Mouse (Mus musculus): ENCODE data around the gene Cep55.

Cep55 gene

GRCm38 (mm10) chr19:38054720-38055192, at the start of gene Cep55:
Gene Cep55 (plus strand): TSS chr19:38055011.
- DNase-seq (ENCODE audit: low read depth, low spot score): peak; percentile 98

DNA sequence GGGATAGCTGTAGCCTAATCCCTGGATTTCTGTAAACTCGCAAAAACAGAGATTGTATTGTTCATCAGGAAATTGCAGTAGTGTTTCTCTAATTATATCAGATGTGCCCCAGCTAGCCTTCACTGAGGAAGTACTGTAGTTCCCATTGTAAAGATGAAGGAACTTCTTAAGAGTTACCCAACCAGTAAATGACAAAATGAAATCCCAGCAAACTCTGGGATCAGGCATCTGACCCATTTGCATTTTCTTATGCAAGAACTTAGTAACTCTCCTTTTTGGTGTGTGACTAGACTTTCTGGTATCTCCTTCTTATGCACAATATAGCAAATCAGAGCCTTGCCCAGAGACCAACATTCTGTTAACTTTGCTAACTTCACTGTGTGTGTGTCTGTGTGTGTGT, 43.4 kb upstream of the Cep55 start:
- DNase-seq (ENCODE audit: low read depth, low spot score): no peak

DNA sequence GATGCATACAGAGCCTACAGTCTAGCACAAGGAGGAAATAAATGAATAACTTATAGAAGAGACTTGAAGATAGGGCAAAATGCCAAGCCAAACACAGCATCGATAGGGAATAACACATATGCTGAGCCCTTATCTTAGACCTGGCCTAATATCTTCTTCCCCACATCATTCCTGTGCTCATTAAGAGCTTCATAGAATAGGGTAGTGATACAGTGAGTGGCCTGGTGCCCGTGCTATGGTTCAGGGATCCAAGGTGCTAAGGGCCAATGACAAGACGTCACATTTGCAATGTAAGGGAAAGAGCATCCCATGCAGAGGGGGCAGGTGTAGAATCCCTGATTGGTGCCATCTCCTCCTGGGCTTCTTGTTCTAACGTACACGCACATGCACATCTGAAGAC, 40.4 kb upstream of the Cep55 start:
- DNase-seq (ENCODE audit: low read depth, low spot score): no peak

GRCm38 (mm10) chr19:38015180-38015872, 39.5 kb upstream of the Cep55 start:
- DNase-seq (ENCODE audit: low read depth, low spot score): no peak

- no peak for DNase-seq (ENCODE audit: low read depth, low spot score)
These were observed 38.9 kb upstream of the Cep55 start for GRCm38 (mm10) chr19:38015873-38016254.

DNA sequence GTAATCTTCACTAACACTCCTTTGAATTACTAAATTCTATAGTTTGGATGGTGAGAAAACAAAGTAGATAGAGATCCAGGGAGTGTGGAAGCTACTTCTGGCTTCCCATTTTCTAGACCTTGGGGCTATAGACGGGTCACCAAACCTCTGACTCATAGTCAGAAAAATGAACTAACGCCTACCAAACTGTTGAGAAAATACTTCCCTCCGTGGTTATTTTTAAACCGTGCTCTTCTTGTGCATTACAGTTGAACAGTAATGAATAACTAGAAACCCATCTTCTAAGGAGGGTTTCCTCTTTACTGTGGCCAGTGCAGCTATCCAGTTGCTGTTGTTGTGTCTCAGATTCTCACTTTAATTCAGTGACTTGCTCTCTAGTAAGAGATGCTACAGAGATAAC, 32.1 kb upstream of the Cep55 start:
- DNase-seq (ENCODE audit: low read depth, low spot score): no peak

DNA sequence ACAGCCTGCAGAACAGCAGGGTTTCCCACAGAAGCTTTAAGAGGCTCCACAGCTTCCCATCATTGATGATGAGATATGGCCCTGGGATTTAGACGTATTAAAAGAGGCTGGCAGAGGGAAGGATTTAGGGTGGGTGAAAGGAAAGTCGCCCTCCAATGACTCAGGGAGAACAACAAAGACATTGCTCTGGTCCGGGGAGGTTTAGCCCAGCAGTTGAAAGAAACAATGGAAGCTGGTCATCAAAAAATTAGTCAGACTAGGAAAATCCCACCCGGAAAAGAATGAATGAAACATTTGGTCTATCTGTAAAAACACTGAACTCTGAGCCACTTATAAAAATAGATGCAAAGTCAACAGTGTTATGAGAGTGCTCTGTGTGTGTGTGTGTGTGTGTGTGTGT, 31.2 kb upstream of the Cep55 start:
- DNase-seq (ENCODE audit: low read depth, low spot score): no peak

GRCm38 (mm10) chr19:38025254-38026041, 29.4 kb upstream of the Cep55 start:
- DNase-seq (ENCODE audit: low read depth, low spot score): no peak

GRCm38 (mm10) chr19:38026211-38026624, 28.6 kb upstream of the Cep55 start:
- no peak for DNase-seq (ENCODE audit: low read depth, low spot score)

DNA sequence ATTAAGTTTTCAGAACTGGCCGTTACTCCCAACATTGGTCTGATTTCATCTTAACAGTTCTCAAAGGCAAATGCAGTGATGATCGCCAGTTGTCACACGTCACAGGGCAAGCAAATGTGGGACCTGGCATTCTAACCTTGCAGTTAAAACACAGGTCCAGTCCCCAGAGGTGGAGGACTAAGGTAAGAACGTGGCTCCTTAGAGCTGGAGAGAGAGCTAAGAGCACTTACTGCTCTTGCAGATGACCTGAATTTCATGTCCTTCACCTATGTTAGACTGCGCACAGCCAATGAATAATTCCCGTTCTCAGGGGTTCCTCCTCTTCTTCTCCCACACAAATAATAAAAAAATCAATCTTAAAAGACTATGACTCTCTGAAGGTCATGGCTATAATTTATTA, 27.4 kb upstream of the Cep55 start:
- DNase-seq (ENCODE audit: low read depth, low spot score): no peak

- DNase-seq (ENCODE audit: low read depth, low spot score): no peak
These were observed 26.8 kb upstream of the Cep55 start for GRCm38 (mm10) chr19:38027881-38028521.

DNA sequence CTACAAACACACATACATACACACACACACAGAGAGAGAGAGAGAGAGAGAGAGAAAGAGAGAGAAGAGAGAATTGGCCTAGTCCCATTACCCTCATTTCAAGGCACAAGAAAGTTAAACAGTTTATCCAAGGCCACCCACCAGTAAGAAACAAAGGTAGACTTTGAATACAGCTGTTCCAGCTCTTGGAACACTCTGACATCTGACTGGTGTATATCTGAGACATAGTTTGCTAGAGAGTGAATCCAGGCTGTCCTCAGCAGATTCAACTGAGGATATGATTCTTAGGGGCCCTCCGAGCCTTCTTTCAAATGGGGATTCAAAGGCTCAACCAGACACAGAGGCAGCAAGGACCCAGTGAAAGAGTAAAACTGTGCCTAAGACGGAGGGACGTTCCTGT, 25.5 kb upstream of the Cep55 start:
- no peak for DNase-seq (ENCODE audit: low read depth, low spot score)

DNA sequence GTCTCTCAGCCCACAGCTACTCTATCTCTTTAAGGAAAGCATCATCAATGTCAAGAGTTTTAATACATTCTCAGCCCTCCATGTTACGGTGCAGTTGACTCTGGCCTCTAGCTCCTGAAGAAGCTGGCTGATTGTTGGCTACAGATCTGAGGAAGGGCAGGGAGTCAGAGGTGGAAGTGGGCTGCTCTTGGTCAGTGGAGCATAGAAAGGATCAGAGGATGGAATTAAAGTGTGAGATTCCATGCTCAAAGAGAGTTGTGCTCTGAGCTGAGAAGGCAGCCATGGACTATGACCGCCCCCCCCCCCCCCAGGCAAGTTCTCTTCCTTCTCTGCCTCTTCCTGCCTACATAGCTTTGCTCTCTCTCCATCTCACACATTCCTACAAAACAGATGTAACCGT, 24.9 kb upstream of the Cep55 start:
- DNase-seq (ENCODE audit: low read depth, low spot score): no peak

DNA sequence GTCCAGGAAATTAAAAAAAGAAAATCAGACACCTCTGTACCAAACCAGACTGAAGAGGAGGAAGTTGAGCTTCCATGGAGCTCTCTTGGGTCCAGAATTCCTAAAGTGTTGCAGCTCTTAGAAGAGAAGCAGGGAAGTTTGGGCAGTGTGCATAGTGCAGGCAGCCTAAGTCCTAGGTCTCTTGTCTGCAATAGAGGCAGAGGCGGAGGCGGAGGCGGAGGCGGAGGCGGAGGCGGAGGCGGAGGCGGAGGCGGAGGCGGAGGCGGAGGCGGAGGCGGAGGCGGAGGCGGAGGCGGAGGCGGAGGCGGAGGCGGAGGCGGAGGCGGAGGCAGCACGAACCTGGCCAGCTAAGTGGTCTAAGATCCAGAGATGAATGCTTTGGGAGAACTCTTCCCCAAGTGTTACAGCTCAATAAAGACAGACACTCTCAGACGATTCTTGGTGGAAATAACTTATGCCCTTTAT, 24.1 kb upstream of the Cep55 start:
- no peak for DNase-seq (ENCODE audit: low read depth, low spot score)

- DNase-seq (ENCODE audit: low read depth, low spot score): no peak
These were observed 23.7 kb upstream of the Cep55 start for GRCm38 (mm10) chr19:38031144-38031543.

GRCm38 (mm10) chr19:38032993-38033734, 21.6 kb upstream of the Cep55 start:
- no peak for DNase-seq (ENCODE audit: low read depth, low spot score)

- no peak for DNase-seq (ENCODE audit: low read depth, low spot score)
These were observed 21.1 kb upstream of the Cep55 start for GRCm38 (mm10) chr19:38033735-38034057.

DNA sequence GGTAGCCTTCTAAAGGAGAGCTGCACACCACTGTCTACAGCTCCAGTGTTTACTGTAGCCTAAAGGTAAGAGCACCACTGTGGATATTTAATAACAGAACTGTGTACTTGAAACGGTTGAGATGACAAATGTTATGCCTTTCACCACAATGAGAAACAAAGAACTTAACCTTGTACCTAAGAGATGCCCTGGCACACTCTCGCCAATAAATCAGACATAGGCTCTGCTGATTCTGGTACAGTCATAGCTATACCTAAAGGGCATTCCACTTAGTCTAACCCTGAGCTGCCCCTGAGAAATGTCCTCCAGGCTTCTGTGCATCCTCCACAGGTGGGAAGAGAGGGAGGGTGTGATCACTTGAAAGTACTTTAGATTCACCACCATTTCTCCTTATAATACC, 20.1 kb upstream of the Cep55 start:
- DNase-seq (ENCODE audit: low read depth, low spot score): no peak

GRCm38 (mm10) chr19:38035766-38036165, 19.0 kb upstream of the Cep55 start:
- DNase-seq (ENCODE audit: low read depth, low spot score): no peak

DNA sequence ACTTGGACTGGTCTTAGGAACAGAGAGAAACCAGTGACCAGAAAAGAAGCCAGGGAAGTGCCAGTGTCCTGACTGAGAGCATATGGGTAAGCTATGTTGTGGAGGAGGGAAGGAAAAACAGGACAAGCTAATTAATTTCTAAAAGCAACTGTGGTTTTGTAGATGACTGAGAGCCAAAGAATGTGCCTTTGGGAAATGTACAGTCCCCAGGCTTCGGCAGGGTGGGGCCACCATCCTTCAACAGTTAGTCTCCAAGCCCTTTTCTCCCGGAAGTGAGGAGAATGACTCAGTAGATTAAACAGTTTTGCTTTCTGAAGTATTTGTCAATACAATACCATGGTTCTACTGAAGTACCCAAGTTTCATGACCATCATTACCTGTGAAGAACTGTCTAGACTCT, 16.5 kb upstream of the Cep55 start:
- DNase-seq (ENCODE audit: low read depth, low spot score): no peak

DNA sequence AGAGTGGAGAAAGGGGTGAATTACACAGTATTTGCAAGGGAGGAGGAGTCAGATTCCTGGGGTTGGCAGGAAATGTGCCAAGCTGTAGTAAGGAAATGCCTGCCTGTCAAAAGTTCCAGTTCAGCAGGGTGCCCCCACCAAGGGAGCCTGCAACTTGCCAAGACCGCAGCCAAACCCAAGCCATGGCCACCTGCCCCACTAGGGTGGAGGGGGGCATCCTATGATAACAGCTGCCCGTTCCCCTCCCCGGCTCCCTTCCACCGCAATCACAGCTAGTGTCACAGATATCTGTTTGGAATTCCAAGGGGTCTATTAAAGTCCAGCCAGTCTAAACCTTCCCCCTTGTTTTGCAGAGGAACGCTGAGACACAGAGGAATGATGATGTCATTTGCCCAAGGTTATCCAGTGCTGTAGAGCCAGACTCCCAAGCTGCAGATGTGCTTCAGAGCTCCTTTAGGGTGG, 12.5 kb upstream of the Cep55 start:
- no peak for DNase-seq (ENCODE audit: low read depth, low spot score)

Measured in CD4-positive helper T cell, adult 2 months (primary cell).